Mouse (Mus musculus): ENCODE measurements around the gene Tbx3.
A peak's percentile ranks its signal among the peaks of the same experiment; 100 is the strongest.

The Tbx3 gene

GRCm38 (mm10) chr5:119670566-119671108 lies at the start of gene Tbx3:
Gene Tbx3, plus strand, starts transcription at chr5:119670669.
- DNase-seq (ENCODE audit: low spot score in 2 of 2) = peak in 1 of 2 experiments; percentile 12

DNA sequence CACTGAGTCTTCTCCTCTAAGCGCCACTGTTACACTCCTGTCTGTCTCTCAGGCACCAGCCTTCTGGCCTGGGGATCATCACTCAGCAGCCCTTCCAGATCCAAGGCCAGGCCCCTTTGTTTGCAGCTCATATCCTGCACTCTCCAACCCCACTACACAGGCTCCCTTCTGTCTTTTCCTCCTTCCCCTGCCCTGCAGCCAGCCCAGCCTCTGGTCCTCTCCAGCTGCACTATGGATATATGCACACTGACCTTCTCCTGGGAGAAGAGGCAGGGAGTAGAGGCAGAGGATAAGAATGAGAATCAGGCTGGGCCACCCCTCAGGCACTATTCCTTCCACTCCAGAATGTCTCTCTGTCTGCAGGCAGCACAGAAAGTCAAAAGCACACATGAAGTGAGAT lies 48.4 kb upstream of the Tbx3 start:
- no peak for DNase-seq (ENCODE audit: low spot score in 2 of 2)

DNA sequence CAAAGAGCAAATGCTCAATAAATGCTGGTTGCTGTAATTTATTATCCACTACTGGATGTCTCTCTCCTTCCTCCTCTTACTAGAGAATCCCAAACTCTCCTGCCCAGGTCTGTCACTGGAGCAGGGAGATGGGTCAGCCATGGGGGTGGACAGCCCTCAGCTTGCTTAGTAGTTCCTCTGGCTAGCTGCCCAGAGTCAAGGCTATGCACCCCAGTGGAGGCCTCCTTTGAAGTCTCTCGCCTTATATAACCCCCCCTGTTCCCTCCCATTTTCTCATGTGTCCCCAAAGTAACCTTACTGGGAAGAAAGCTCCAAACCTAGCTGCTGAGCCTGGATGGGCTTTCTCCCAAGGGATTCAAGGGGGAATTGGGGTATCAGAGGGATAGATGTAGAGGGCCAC lies 45.9 kb upstream of the Tbx3 start:
- DNase-seq (ENCODE audit: low spot score in 2 of 2) = no peak

DNA sequence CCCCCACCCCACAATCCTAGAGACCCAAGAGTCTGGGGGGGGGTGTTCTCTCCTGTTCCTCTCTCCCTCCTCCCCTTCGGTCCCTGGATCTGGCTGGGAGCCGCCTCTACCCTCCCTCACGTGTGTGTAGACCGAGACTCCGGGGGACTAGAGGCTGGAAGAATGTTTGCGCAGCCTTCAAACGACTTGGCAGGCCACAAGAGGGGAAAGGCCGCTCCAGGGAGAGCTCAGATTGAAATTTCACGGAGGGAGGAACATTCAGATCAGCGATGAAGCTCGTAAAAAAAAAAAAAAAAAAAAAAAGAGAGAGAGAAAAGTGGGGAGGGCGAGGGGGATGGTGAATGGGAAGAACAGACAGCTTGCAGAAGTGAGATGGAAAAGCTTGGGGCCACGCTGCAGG lies 44.9 kb upstream of the Tbx3 start:
- no peak for DNase-seq (ENCODE audit: low spot score in 2 of 2)

- no peak for DNase-seq (ENCODE audit: low spot score in 2 of 2)
Observed at GRCm38 (mm10) chr5:119626154-119626553, 44.3 kb upstream of the Tbx3 start.

DNA sequence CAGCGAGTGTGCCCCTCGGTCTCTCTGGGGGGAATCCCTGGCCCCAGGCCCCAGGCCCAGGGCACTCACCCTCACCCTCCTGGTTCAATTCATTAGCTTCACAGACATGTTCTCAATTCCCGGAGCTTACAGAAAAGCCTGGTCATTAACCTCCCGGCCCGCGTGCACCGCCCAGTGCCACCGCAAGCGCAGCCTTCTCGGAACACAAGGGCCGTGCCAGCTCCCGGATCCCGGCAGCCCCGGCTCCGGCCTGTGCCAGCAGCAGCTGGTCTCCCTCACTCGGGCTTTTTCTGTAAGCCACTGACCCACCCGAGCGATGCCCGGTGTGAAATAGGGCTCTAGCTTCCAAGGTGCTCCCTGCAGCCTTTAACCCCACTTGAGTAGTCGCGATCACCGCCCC lies 43.8 kb upstream of the Tbx3 start:
- no peak for DNase-seq (ENCODE audit: low spot score in 2 of 2)

GRCm38 (mm10) chr5:119628100-119628499 lies 42.4 kb upstream of the Tbx3 start:
- DNase-seq (ENCODE audit: low spot score in 2 of 2) = no peak

DNA sequence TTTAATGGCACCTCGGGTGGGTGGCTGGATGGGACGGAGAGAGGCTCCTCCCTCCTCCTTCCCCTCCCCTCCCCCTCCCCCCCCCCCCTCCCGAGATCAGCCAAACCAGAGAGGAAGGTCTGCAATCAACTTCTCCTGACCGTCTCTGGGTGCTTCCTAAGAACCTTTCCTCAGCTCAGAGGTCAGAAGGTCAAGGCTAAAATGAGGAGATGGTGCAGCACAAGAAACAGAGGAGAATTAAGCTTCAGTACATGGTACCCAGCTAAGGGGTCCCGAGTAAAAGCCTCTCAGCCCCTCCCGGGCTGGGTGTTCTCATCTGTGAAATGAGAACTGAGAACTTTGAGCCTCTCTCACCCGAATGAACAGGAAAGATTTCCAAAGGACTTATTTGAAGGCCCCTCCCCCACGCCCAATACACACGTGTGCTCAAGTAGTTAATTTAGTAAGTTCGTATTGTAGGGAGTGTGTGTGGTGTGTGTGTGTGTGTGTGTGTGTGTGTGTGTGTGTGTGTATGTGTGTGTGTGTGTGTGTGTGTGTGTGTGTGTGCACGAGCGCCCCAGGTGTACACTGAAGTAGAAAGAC lies 41.6 kb upstream of the Tbx3 start:
- no peak for DNase-seq (ENCODE audit: low spot score in 2 of 2)

DNA sequence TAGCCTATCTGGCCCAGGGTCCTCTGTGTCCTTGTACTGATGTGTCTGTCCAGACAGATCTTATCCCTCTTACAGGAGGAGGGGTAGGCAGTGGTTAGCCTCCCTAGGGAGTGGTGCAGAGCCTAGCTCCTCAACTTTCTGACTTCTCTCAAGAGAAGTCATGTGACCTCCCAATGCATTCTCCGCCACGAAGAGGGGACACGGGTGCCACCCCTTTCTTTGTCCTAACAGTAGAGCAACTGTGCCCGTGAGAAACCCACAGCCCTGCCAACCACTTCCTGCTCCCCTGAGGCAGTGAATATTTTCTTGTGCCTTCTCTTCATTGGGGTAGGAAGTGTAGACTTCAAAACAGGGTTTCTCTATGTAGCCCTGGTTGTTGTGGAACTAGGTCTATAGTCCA lies 36.9 kb upstream of the Tbx3 start:
- DNase-seq (ENCODE audit: low spot score in 2 of 2) = peak; percentile 25 to 30

DNA sequence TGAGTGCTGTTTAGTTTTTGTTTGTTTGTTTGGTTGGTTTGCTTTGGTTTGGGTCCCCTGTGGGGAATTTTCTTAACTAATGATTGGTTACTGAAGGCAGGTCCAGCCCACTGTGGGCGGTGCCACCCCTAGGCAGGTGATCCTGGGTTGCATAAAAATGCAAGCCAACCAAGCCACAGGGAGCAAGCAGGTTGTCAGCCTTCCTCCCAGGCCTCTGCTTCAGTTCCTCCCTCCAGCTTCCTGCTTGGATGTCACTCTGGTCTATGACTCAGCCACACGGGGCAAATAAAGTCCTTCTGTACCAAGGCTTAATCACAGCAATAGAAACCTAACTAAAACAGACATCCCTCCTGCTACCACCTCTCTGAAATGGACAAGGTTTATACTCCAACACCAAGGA lies 35.6 kb upstream of the Tbx3 start:
- no peak for DNase-seq (ENCODE audit: low spot score in 2 of 2)

DNA sequence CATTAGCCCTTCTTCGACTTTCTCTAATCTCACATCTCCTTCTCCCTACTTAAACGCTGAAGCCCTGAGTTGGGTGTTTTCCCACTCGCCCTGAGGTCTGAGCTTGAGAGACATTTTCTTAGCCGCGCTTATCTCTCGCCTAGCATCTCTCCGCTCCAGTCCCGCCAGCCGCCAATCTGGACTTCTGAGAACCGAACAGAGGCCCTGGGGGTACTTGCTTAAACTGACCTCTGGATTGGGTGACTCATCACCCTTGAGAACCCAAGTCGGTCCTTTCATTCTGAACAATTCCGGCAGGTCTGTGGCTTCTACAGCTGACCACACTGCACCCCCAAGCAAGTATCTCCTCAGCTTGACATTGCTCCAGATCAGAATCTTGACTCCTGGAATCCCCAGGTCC lies 32.2 kb upstream of the Tbx3 start:
- DNase-seq (ENCODE audit: low spot score in 2 of 2) = no peak

DNA sequence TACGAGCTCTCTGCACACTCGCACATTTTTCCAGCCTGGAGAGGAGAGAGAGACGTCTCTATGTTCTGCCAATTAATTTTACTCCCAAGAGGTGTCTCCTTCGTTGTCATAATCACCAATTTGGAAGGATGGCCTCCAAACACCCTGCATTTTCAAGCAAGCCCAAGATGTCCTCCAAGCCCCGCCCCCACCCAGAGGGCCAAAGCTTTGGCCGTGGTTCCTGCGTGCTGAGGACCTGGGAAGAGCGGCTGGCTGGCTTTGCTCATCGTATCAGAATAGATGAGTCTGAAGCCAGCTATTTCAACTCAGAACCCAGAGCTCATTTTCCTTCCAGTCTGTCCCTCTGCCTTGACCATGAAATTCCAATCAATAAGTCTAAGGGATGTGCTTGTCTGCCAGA lies 29.4 kb upstream of the Tbx3 start:
- DNase-seq (ENCODE audit: low spot score in 2 of 2) = no peak

GRCm38 (mm10) chr5:119641714-119642113 lies 28.8 kb upstream of the Tbx3 start:
- DNase-seq (ENCODE audit: low spot score in 2 of 2) = no peak

- DNase-seq (ENCODE audit: low spot score in 2 of 2) = no peak
Observed at GRCm38 (mm10) chr5:119646965-119647364, 23.5 kb upstream of the Tbx3 start.

GRCm38 (mm10) chr5:119651135-119651965 lies 19.1 kb upstream of the Tbx3 start:
- DNase-seq (ENCODE audit: low spot score in 2 of 2) = no peak

DNA sequence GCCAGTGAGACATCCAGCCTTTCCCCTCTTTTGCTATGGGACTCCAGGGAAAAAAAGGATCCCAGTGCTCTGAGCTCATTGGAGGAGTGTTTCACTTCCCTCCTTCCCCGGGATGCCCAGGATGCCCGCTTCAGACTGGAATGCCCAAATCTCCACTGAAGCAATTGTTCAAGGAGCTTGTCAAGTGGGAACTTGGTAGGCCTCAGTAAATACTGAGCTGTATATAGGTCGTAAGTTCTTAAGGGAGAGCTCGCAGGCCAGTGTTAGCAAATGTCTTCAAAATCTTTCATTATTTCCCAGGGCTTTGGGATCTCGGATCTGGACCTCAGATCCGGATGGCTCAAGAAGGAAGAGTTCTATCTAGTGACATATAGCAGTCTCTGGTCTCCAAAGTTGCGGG lies 14.1 kb upstream of the Tbx3 start:
- no peak for DNase-seq (ENCODE audit: low spot score in 2 of 2)

GRCm38 (mm10) chr5:119656856-119657255 lies 13.6 kb upstream of the Tbx3 start:
- DNase-seq (ENCODE audit: low spot score in 2 of 2) = no peak

GRCm38 (mm10) chr5:119657362-119657761 lies 13.1 kb upstream of the Tbx3 start:
- no peak for DNase-seq (ENCODE audit: low spot score in 2 of 2)

GRCm38 (mm10) chr5:119657804-119658203 lies 12.7 kb upstream of the Tbx3 start:
- no peak for DNase-seq (ENCODE audit: low spot score in 2 of 2)

GRCm38 (mm10) chr5:119658396-119658795 lies 12.1 kb upstream of the Tbx3 start:
- no peak for DNase-seq (ENCODE audit: low spot score in 2 of 2)

DNA sequence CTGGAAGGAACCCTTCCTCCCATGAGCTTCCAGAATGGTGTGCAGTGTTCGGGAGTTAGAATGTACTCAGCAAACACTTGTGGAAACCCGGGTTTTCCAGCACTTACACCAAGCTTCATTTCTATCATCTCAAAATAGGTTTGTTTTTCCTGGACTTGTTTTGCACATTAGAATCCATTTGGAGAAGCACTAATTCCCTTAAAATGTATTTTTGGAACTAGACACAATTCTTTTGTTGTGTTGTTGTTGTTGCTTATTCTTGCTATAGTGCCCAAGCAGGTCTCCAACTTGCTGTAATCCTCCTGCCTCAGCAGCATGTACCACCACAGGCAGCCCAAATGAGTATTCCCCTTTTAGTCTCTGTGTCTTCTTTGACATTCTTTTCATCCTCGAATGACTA lies 11.4 kb upstream of the Tbx3 start:
- no peak for DNase-seq (ENCODE audit: low spot score in 2 of 2)

DNA sequence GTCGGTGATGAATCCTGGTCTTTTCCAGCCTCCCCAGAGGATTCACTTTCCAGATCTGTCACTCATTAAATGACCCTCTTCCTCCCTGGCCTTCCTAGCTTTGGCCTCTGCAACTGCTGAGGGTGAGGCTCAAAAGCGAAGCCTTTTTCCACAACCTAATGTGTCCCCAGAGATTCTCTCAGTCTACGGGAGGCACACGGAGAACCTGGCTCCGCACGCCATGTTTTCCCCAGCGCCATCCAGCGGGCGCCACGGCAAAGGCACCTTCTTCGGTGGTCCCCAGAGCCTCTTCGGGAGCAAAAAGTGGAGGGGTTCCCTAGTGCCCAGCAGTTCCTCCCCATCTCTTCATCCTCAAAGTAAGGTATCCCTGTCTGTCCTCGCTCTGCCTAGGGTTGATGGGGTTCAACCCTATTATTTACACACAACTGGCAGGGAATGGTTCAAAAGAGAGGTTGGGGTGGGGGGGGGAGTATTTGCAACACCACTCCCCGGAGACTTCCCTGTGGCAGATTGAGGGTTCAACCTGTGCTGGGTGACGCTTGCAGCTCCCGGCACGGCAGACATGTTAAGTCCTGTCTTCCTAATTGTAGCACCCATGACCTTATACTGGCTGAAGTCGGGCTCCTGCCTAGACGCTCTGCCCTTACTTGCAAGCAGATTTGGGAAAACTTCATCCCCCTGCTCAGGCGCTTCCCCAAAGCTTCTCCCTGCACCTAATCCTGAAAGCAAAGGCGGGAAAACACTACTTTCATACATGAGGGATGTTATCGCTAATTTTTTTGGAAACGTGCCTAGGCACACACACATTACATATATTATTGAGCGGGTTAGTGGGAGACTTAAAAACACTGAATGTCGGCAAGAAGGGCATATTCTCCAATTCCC lies 9.7 kb upstream of the Tbx3 start:
- no peak for DNase-seq (ENCODE audit: low spot score in 2 of 2)

Data from thymus, postnatal 10 days (tissue).